Mouse (Mus musculus): ENCODE results near the gene Gapt. TPM values are rescaled to one million over a fixed set of nuclear protein-coding genes. Genes with fewer than 3 reads are reported as not detected.
"Not testable (repeated sequence)": the region's sequence is repeated elsewhere in the genome, so short reads cannot be mapped to it uniquely, and the experiment has no call there.

Gapt gene
- 0.94 and 1.1 TPM in 2 replicates for polyA plus RNA-seq (2012; rRNA removed)

DNA sequence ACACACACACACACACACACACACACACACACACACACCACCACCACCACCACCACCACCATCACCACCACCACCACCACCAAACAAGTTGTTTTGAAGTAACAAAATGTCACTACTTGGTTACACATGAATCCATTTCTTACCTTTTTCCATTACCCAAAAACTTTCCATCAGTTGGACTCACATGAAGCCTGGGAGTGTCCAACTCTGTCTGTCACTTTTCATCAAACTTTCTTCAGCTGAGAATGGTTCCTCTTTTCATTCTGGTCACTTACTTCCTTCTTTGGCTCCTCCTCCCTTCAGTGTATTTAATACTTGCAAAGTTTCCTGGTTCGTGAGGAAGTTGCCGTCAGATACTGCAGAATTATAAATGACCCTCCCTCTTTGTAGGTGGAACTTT is at the start of gene Gapt:
Gene Gapt, minus strand, starts transcription at position 259 of the 400 bp plus-strand sequence.
- no peak for TF ChIP-seq CTCF (IDR thresholded peaks at IDR 0.05; ENCODE audit: borderline replicate concordance, control insufficient read depth, extremely low read depth, insufficient read depth, low read length, poor library complexity)
- no peak for TF ChIP-seq POLR2A (IDR thresholded peaks at IDR 0.05; ENCODE audit: control insufficient read depth, extremely low read depth, insufficient read depth, low read length, poor library complexity)
- Histone ChIP-seq H3K27ac (ENCODE audit: control insufficient read depth, insufficient read depth, low read length) (no peak within 1 kb of the TSS), H3K4me1 (replicated peaks; ENCODE audit: control insufficient read depth, insufficient read depth, low read length) (no peaks in the 10 kb centered on the region), H3K36me3 (ENCODE audit: control insufficient read depth, insufficient read depth, low read length) (no peaks in the 10 kb centered on the region), H3K4me3 (ENCODE audit: control insufficient read depth, insufficient read depth, low read length) (no peak within 1 kb of the TSS), H3K27me3 (ENCODE audit: control insufficient read depth, insufficient read depth, low read length) (no peaks in the 10 kb centered on the region)
- DNase-seq, result no peak
- WGBS, result 32% methylated on average over 2 of the region's 2 CpGs

DNA sequence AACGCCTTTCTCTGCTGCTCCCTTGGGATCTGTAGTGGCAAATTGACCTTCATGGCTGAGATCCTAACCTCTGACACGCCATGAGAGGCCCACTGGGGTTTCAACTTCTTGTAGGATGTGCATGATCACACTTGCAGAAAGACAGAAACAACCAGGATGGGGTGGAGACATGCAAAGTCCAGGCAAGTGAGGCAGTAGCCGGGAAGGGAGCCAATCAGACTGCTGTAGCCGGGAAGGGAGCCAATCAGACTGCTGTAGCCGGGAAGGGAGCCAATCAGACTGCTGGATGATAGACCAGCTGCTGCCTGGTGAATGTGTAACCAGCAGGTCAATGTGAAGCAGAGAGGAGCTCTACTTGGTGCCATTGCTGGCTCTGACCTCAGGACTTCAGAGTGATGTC is 49.2 kb upstream of the Gapt start:
- 91% methylated on average over 5 of the region's 5 CpGs for WGBS
- DNase-seq, result no peak

DNA sequence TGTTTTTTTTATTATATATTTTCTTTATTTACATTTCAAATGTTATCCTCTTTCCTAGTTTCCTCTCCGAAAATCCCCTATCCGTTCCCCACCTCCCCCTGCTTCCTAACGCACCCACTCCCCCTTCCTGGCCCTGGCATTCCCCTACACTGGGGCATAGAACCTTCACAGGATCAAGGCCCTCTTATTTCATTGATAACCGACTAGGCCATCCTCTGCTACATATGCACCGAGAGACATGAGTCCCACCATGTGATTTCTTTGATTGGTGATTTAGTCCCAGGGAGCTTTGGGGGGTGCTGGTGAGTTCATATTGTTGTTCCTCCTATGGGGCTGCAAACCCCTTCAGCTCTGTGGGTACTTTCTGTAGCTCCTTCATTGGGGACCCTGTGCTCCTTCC is 47.7 kb upstream of the Gapt start:
- WGBS, result 96% methylated on average over 5 of the region's 5 CpGs
- H3K4me1 ChIP-seq (replicated peaks; ENCODE audit: control insufficient read depth, insufficient read depth, low read length); H3K36me3 ChIP-seq (ENCODE audit: control insufficient read depth, insufficient read depth, low read length): not testable (repeated sequence)

More for the DNA sequence above, 49.2 kb upstream of the Gapt start:
- Histone ChIP-seq H3K27me3 (ENCODE audit: control insufficient read depth, insufficient read depth, low read length) (no peaks in the 10 kb centered on the region), H3K4me1 (replicated peaks; ENCODE audit: control insufficient read depth, insufficient read depth, low read length) (no peaks in the 10 kb centered on the region), H3K36me3 (ENCODE audit: control insufficient read depth, insufficient read depth, low read length) (no peaks in the 10 kb centered on the region), H3K27ac (ENCODE audit: control insufficient read depth, insufficient read depth, low read length) (no peak overlapping the region), H3K4me3 (ENCODE audit: control insufficient read depth, insufficient read depth, low read length) (no peak overlapping the region)
- no peak for TF ChIP-seq POLR2A (IDR thresholded peaks at IDR 0.05; ENCODE audit: control insufficient read depth, extremely low read depth, insufficient read depth, low read length, poor library complexity)
- TF ChIP-seq CTCF (IDR thresholded peaks at IDR 0.05; ENCODE audit: borderline replicate concordance, control insufficient read depth, extremely low read depth, insufficient read depth, low read length, poor library complexity), result no peak

DNA sequence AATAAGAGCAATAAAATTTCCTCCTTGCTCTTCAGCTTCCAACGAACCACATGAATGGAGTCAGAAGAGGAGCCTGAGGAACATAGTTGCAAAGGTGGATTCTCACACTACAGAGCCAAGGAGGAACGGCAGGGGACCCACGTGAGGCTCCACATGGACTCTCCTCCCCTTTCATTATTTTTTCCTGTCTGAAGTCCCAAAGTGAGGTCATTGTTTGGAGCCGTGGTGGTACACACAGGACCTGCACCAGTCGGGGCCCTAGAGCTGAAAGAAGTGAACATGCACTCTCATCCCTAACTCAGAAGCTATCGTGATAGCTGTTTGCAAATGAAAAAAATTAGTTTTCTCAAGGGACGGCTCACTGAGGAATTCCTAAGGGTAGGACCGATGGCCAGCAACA is 47.1 kb upstream of the Gapt start:
- no peaks in the 10 kb centered on the region for H3K4me1 ChIP-seq (replicated peaks; ENCODE audit: control insufficient read depth, insufficient read depth, low read length)
- H3K4me3 ChIP-seq (ENCODE audit: control insufficient read depth, insufficient read depth, low read length), result no peak overlapping the region
- H3K27me3 ChIP-seq (ENCODE audit: control insufficient read depth, insufficient read depth, low read length), result no peaks in the 10 kb centered on the region
- WGBS, result 88% methylated on average over 8 of the region's 8 CpGs
- TF ChIP-seq CTCF (IDR thresholded peaks at IDR 0.05; ENCODE audit: borderline replicate concordance, control insufficient read depth, extremely low read depth, insufficient read depth, low read length, poor library complexity), result no peak
- no peak for TF ChIP-seq POLR2A (IDR thresholded peaks at IDR 0.05; ENCODE audit: control insufficient read depth, extremely low read depth, insufficient read depth, low read length, poor library complexity)
- H3K27ac ChIP-seq (ENCODE audit: control insufficient read depth, insufficient read depth, low read length), result no peak overlapping the region
- DNase-seq, result no peak
- no peaks in the 10 kb centered on the region for H3K36me3 ChIP-seq (ENCODE audit: control insufficient read depth, insufficient read depth, low read length)

More for the DNA sequence above, 47.7 kb upstream of the Gapt start:
- not testable (repeated sequence) for H3K4me3 ChIP-seq (ENCODE audit: control insufficient read depth, insufficient read depth, low read length); DNase-seq; H3K27ac ChIP-seq (ENCODE audit: control insufficient read depth, insufficient read depth, low read length); H3K27me3 ChIP-seq (ENCODE audit: control insufficient read depth, insufficient read depth, low read length)

DNA sequence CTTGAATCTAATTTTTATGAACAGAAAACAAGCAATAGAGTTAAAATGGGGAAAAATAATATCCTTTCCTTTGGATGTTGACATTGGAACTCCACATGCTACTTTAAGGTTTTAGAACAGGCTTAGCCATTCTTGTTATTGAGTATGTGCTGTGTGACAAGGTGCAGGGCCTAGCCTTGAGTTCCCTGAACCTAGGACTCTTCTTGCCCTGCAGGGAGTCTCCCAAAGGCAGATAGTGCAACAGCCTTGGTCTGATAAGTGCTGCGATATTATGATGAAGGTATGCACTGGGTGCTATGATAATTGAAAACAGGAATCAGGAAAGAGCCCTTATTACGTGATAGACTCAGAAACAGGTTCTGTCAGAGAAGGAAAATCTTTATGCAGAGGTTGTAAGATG is 44.9 kb upstream of the Gapt start:
- no peaks in the 10 kb centered on the region for H3K36me3 ChIP-seq (ENCODE audit: control insufficient read depth, insufficient read depth, low read length)
- no peak for TF ChIP-seq CTCF (IDR thresholded peaks at IDR 0.05; ENCODE audit: borderline replicate concordance, control insufficient read depth, extremely low read depth, insufficient read depth, low read length, poor library complexity)
- TF ChIP-seq POLR2A (IDR thresholded peaks at IDR 0.05; ENCODE audit: control insufficient read depth, extremely low read depth, insufficient read depth, low read length, poor library complexity), result no peak
- no peaks in the 10 kb centered on the region for H3K4me1 ChIP-seq (replicated peaks; ENCODE audit: control insufficient read depth, insufficient read depth, low read length)
- WGBS, result 93% methylated on average over 2 of the region's 2 CpGs
- no peak for DNase-seq
- H3K27ac ChIP-seq (ENCODE audit: control insufficient read depth, insufficient read depth, low read length), result no peak overlapping the region
- no peaks in the 10 kb centered on the region for H3K27me3 ChIP-seq (ENCODE audit: control insufficient read depth, insufficient read depth, low read length)
- no peak overlapping the region for H3K4me3 ChIP-seq (ENCODE audit: control insufficient read depth, insufficient read depth, low read length)

DNA sequence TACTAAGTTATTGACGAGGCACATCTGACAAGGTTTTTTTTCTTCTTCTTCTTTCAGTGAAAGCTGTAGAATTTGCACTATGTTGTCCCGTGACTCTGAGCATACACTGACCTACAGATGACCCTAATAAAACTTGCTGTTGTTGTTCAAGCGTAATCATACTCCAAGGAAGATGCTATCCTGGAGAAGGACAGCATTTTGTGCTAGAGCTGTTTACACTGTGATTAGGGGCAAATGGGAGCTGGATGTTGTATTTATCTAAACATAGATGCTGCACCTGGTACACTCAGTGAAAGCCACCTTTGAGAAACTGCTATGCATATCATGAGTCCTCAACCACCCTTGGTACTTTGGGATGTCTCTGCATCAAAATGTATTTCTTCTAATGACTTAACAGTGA is 44.4 kb upstream of the Gapt start:
- Histone ChIP-seq H3K4me3 (ENCODE audit: control insufficient read depth, insufficient read depth, low read length) (no peak overlapping the region), H3K36me3 (ENCODE audit: control insufficient read depth, insufficient read depth, low read length) (no peaks in the 10 kb centered on the region), H3K4me1 (replicated peaks; ENCODE audit: control insufficient read depth, insufficient read depth, low read length) (no peaks in the 10 kb centered on the region), H3K27ac (ENCODE audit: control insufficient read depth, insufficient read depth, low read length) (no peak overlapping the region), H3K27me3 (ENCODE audit: control insufficient read depth, insufficient read depth, low read length) (no peaks in the 10 kb centered on the region)
- DNase-seq, result no peak
- TF ChIP-seq POLR2A (IDR thresholded peaks at IDR 0.05; ENCODE audit: control insufficient read depth, extremely low read depth, insufficient read depth, low read length, poor library complexity) (no peak), CTCF (IDR thresholded peaks at IDR 0.05; ENCODE audit: borderline replicate concordance, control insufficient read depth, extremely low read depth, insufficient read depth, low read length, poor library complexity) (no peak)
- WGBS, result 87% methylated on average over 3 of the region's 3 CpGs

DNA sequence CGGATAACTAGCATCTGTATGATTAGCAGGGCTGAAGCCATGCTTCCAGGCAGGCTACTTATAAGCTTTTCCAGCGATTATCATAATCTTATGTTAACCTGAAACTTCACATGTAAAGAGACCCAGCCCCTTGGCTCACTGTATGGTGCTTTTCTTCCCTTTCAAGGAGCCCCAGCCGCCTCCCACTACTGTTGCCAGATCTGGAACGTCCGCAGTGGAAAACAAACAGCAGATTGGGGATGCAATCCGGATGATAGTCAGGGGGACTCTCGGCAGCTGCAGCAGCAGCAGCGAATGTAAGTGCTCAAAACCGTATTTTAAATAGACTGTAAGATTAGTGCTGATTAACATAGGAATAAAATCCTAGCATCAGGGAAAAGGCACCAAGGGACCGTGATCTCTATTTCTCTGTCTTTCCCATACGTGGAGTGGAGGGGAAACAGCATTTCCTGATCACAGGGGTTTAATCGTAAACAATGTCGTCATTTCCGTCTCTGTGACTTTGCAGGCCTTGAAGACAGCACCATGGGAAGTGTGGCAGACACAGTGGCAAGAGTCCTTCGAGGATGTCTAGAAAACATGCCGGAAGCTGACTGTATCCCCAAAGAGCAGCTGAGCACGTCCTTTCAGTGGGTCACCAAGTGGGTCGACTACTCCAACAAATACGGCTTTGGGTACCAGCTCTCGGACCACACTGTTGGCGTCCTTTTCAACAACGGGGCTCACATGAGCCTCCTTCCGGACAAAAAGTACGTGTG is 41.7 kb upstream of the Gapt start:
- no peaks in the 10 kb centered on the region for H3K36me3 ChIP-seq (ENCODE audit: control insufficient read depth, insufficient read depth, low read length)
- H3K4me3 ChIP-seq (ENCODE audit: control insufficient read depth, insufficient read depth, low read length), result no peak overlapping the region
- H3K27ac ChIP-seq (ENCODE audit: control insufficient read depth, insufficient read depth, low read length), result no peak overlapping the region
- no peaks in the 10 kb centered on the region; the same call in 1 of the 2 replicates for H3K27me3 ChIP-seq (ENCODE audit: control insufficient read depth, insufficient read depth, low read length)
- TF ChIP-seq POLR2A (IDR thresholded peaks at IDR 0.05; ENCODE audit: control insufficient read depth, extremely low read depth, insufficient read depth, low read length, poor library complexity), result no peak
- TF ChIP-seq CTCF (IDR thresholded peaks at IDR 0.05; ENCODE audit: borderline replicate concordance, control insufficient read depth, extremely low read depth, insufficient read depth, low read length, poor library complexity), result no peak
- H3K4me1 ChIP-seq (replicated peaks; ENCODE audit: control insufficient read depth, insufficient read depth, low read length), result peaks cover 12% of the 10 kb centered on the region
- 87% methylated on average over 24 of the region's 24 CpGs for WGBS
- DNase-seq, result no peak

Data from thymus, adult 2 months (tissue).